Mouse (Mus musculus) liver, postnatal 0 days (tissue): ENCODE results near the gene Lrrfip1. TPM values are rescaled to one million over a fixed set of nuclear protein-coding genes. Genes with fewer than 3 reads are reported as not detected.

Experiments used
- ATAC-seq: fragments of 200-750 bp; cut with Nextera tagmentation; 2 replicates; pipeline ENCODE4 v1.8.0; 2017; ENCODE audit warnings: mild to moderate bottlenecking, moderate library complexity
- DNase-seq: peaks from one replicate; pipeline ENCODE4 v3.0.0-alpha.2; 2016
- H3K27ac ChIP-seq: fragments of 300-500 bp; sonication (generic); 2 replicates; pipeline ENCODE4 v1.5.1; 2014; ENCODE audit warnings: antibody characterized with exemption, moderate library complexity, mild to moderate bottlenecking, low read depth
- H3K27me3 ChIP-seq: fragments of 300-500 bp; sonication (generic); 2 replicates; pipeline ENCODE4 v1.6.1; 2014; ENCODE audit warnings: low read length, control low read depth, mixed read lengths; ENCODE audit not compliant: insufficient read depth
- H3K36me3 ChIP-seq: fragments of 300-500 bp; sonication (generic); replicated peaks from 2 replicates; pipeline ENCODE4 v1.6.1; 2014; ENCODE audit warnings: mild to moderate bottlenecking, control low read depth, low read length, moderate library complexity, mixed read lengths; ENCODE audit not compliant: insufficient read depth
- H3K4me1 ChIP-seq: fragments of 300-500 bp; sonication (generic); 2 replicates; pipeline ENCODE4 v1.6.1; 2014; ENCODE audit warnings: antibody characterized with exemption, mild to moderate bottlenecking, control low read depth; ENCODE audit not compliant: insufficient read depth
- H3K4me2 ChIP-seq: fragments of 300-500 bp; sonication (generic); 2 replicates; pipeline ENCODE4 v1.6.1; 2014; ENCODE audit warnings: low read depth, mild to moderate bottlenecking, low read length, moderate library complexity, mixed read lengths
- H3K4me3 ChIP-seq: fragments of 300-500 bp; sonication (generic); 2 replicates; pipeline ENCODE4 v1.5.1; 2014; ENCODE audit warnings: low read depth, low read length
- H3K9ac ChIP-seq: fragments of 300-500 bp; sonication (generic); replicated peaks from 2 replicates; pipeline ENCODE4 v1.6.1; 2014; ENCODE audit warnings: mild to moderate bottlenecking, moderate library complexity
- H3K9me3 ChIP-seq: fragments of 300-500 bp; sonication (generic); 2 replicates; pipeline ENCODE4 v1.6.1; 2016; ENCODE audit warnings: mild to moderate bottlenecking, control low read depth, low read length, mixed read lengths
- CTCF ChIP-seq: sonication (generic); IDR thresholded peaks from 2 replicates; pipeline ENCODE4 v1.5.1; 2016; ENCODE audit warnings: antibody characterized with exemption, low read depth
- EP300 ChIP-seq: IDR thresholded peaks from 2 replicates; pipeline ENCODE4 v1.6.1; 2016; ENCODE audit warnings: antibody characterized with exemption, low read depth, mild to moderate bottlenecking
- WGBS: fragments of 180-500 bp; shearing (Covaris S2); extraction: QIAGEN DNeasy Blood & Tissue Kit; methylation state at CpG from one replicate; pipeline ENCODE4 v1.1.7; 2014; ENCODE audit not compliant: insufficient replicate concordance; 5-methylcytosine and 5-hydroxymethylcytosine counted together
- polyA plus RNA-seq: library from polyadenylated mRNA; unstranded; fragments of >200 nt; fragmentation: Nextera tagmentation; extraction: Ambion mirVana; gene quantifications from 2 replicates; pipeline ENCODE4 v1.2.1, GENCODE M21; 2015

Lrrfip1 gene
- polyA plus RNA-seq, 1 experiment from 2014 or later: 21.9 TPM

DNA sequence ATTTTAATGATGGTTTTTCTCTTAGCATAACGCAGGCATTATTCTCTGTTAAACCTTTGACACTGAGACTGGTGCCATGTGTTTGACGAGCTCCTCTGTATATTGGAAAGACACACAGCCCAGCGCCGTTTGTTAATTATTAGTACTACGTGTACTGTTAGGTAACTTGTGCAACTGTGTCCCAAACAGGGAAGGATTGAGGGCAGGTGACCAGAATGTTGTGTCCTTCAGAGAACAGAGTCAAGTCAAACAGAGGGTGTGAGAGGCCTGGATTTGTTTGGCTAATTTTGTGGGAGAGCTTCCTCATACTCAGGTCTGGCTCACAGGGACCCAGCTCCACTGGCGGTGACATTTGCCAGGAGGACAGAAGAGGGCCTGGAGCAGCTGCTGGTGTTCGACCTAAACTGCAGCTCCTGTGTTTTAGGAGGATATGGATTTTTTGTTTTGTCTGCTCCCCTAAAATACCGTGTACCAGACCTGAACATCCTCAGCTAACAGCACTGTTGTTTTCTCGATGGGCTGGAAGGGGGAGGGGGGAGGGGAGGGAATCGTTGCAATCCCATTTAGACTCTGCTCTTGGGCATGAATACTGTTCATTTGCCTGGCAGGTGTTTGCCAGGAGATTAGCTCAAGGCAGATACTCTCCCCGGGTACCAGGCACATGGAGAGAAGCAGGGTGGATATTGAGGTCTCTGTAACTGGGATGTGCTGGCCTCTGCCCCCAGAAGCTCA is 103.3 kb downstream of the Lrrfip1 start:
- peak; percentile 55 for DNase-seq
- ATAC-seq: peak; percentile 96
- peaks cover 14% of the 10 kb centered on the region for H3K4me1 ChIP-seq
- H3K27ac ChIP-seq: peak overlapping the region; percentile 92
- no peaks in the 10 kb centered on the region for H3K9me3 ChIP-seq
- H3K27me3 ChIP-seq: no peaks in the 10 kb centered on the region
- no peak overlapping the region for H3K9ac ChIP-seq
- 50% methylated on average over 11 of the region's 11 CpGs for WGBS
- peaks cover 21% of the 10 kb centered on the region for H3K36me3 ChIP-seq
- no peak overlapping the region for H3K4me2 ChIP-seq
- TF ChIP-seq CTCF (no peak), EP300 (peak; percentile 73; the same call in 1 of the 2 replicates)
- no peak overlapping the region for H3K4me3 ChIP-seq

DNA sequence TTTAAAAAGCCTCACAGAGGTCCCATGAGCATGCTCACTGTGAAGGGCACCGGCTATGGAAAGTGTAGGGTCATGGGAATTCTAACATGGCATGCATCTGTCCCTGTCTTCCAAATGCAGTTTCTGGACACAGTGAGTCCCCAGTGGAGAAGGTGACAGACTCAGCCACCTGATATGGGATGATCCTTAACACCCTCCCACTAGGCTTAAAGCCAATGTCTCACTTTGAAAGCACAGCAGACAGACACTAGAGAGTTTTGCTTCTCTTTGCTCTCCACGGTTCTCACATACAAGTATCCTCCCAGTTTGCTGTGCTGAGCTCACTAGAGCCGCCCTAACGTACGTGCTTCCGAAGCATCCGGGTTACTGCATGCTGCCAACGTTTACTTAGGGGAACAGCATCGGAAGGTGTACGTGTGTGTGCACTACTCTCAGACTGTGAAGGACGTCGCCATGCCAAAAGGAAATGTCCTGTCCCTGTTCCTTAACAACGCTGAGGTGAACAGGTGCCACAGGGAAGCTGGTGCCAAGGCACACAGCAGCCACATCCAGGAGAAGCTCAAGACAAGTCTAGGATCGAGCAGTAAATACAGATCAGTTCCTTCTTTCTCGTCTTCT is 104.9 kb downstream of the Lrrfip1 start:
- Histone ChIP-seq H3K4me3 (no peak overlapping the region), H3K27me3 (no peaks in the 10 kb centered on the region), H3K27ac (peak overlapping the region; percentile 92), H3K36me3 (peaks cover 30% of the 10 kb centered on the region), H3K9me3 (no peaks in the 10 kb centered on the region), H3K4me1 (peaks cover 9% of the 10 kb centered on the region; the same call in 1 of the 2 replicates), H3K4me2 (no peak overlapping the region), H3K9ac (no peak overlapping the region)
- ATAC-seq (no peak), DNase-seq (no peak)
- 76% methylated on average over 15 of the region's 15 CpGs for WGBS
- no peak for TF ChIP-seq CTCF
- no peak for TF ChIP-seq EP300

DNA sequence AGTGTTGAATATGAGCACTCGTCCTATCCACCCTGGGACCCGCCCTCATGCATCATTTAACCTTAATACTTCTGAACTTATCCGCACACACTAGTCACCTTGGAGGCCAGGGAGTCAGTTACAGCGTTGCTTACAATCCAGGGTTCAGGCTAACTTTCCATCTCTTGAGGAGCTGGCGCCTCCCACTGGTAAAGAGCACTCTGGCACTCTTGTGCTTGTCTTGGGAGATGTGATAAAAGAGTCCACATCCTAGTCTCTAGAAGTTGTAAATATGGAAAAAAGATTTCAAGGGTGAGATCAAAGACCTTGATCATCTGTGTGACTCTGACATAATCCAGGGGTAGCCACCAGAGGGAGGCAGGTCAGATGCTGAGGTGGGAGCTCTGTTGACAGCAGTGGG is 109.0 kb downstream of the Lrrfip1 start:
- H3K27me3 ChIP-seq: no peaks in the 10 kb centered on the region
- H3K36me3 ChIP-seq: peaks cover 53% of the 10 kb centered on the region
- no peak for DNase-seq
- H3K4me2 ChIP-seq: no peak overlapping the region
- no peak overlapping the region for H3K4me3 ChIP-seq
- no peak overlapping the region for H3K27ac ChIP-seq
- H3K9ac ChIP-seq: no peak overlapping the region
- no peaks in the 10 kb centered on the region for H3K9me3 ChIP-seq
- no peak for ATAC-seq
- WGBS: 70% methylated on average over 5 of the region's 5 CpGs
- H3K4me1 ChIP-seq: 0 out of 2 replicates have a peak, but pooled peaks cover 6% of the 10 kb centered on the region
- TF ChIP-seq CTCF (peak; percentile 42), EP300 (no peak)

DNA sequence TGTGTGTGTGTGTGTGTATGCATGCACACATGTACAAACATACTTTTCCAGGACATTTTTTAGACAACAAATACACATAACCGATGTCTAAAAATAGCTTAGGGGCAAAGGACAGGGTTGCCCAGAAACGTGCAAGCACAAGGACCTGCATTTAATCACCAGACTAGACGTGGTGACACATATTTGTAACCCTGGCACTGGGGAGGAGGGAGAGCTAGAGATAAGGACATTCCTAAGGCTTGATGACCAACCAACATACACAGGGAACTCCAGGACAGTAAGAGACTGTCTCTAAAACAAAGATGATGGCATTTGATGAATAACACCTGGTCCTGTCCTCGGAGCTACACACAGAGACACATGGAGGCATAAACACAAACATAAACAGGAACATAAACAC is 110.8 kb downstream of the Lrrfip1 start:
- no peak overlapping the region for H3K4me3 ChIP-seq
- H3K27me3 ChIP-seq: no peaks in the 10 kb centered on the region
- TF ChIP-seq CTCF: no peak
- TF ChIP-seq EP300: no peak
- H3K27ac ChIP-seq: no peak overlapping the region
- no peak overlapping the region for H3K4me2 ChIP-seq
- peaks cover 65% of the 10 kb centered on the region for H3K36me3 ChIP-seq
- H3K9me3 ChIP-seq: no peaks in the 10 kb centered on the region
- H3K9ac ChIP-seq: no peak overlapping the region
- DNase-seq (no peak), ATAC-seq (peak; percentile 17; the same call in 1 of the 2 replicates)
- H3K4me1 ChIP-seq: no peaks in the 10 kb centered on the region
- 53% methylated on average over 4 of the region's 4 CpGs for WGBS

DNA sequence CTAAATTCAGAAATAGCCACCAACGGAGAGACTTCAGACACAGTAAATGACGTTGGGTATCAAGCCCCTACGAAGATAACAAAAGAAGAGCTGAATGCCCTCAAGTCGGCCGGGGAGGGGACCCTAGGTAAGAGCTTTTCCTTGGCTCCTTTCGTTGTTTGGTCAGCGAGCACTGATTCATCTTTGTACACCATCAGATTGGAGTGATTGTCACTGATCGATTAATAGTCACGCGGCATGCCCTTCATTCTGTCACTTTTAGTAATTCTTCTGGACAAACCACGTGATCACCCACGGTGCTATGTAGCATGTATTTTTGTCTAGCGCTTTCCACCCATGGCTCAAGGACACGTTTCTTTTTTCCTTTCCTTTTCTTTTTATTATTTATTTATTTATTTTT is 113.6 kb downstream of the Lrrfip1 start:
- Histone ChIP-seq H3K9me3 (no peaks in the 10 kb centered on the region), H3K27ac (no peak overlapping the region), H3K4me2 (no peak overlapping the region), H3K9ac (no peak overlapping the region), H3K4me1 (no peaks in the 10 kb centered on the region), H3K4me3 (no peak overlapping the region), H3K27me3 (no peaks in the 10 kb centered on the region), H3K36me3 (peaks cover 64% of the 10 kb centered on the region)
- no peak for ATAC-seq
- WGBS: 87% methylated on average over 14 of the region's 14 CpGs
- TF ChIP-seq EP300: no peak
- no peak for TF ChIP-seq CTCF
- DNase-seq: no peak

DNA sequence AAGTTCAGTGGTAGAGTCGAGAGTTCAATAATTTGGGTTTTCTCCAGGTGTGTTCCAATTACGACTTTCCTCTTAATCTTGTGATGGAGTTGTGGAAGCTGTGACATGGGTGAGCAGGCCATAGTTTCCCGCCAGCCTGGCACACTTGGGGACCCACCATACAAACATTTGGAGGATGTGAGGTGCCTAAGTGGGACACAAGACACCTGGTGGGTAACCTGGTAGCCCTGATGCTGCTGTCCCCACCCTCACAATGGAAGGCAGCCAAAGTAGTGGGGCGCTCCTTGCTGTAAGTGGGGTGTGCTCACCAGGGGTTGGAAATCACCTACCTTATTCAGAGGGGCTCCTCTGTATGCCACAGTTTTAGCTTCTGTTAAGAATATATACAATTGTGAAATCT is 114.1 kb downstream of the Lrrfip1 start:
- TF ChIP-seq EP300 (no peak), CTCF (no peak)
- no peaks in the 10 kb centered on the region for H3K9me3 ChIP-seq
- H3K4me3 ChIP-seq: no peak overlapping the region
- H3K27me3 ChIP-seq: no peaks in the 10 kb centered on the region
- H3K27ac ChIP-seq: no peak overlapping the region
- no peak overlapping the region for H3K4me2 ChIP-seq
- ATAC-seq: no peak
- DNase-seq: no peak
- 84% methylated on average over 4 of the region's 4 CpGs for WGBS
- peaks cover 62% of the 10 kb centered on the region for H3K36me3 ChIP-seq
- no peaks in the 10 kb centered on the region for H3K4me1 ChIP-seq
- H3K9ac ChIP-seq: no peak overlapping the region
